Mouse (Mus musculus) hindbrain, embryonic 14.5 days (tissue): ENCODE measurements at regions not wholly inside any gene's neighbourhood (a gene's known extent, or its start where the extent isn't known, plus 50 kb on each side); places are given as distances from the start of the nearest gene placed in this dataset.

Source experiments
- ATAC-seq: fragments of 200-750 bp; cut with Nextera tagmentation; 2 replicates; pipeline ENCODE4 v1.8.0; 2017; ENCODE audit warnings: moderate number of reproducible peaks, mild to moderate bottlenecking, moderate TSS enrichment, moderate library complexity; ENCODE audit not compliant: low FRiP score
- DNase-seq: peaks from one replicate; pipeline ENCODE4 v3.0.0-alpha.2; 2015; ENCODE audit warnings: low spot score
- H3K27ac ChIP-seq: fragments of 300-500 bp; sonication (generic); 2 replicates; pipeline ENCODE4 v1.5.1; 2014; ENCODE audit warnings: mild to moderate bottlenecking, moderate library complexity
- H3K27me3 ChIP-seq: fragments of 300-500 bp; sonication (generic); 2 replicates; pipeline ENCODE4 v1.6.1; 2014; ENCODE audit warnings: mild to moderate bottlenecking, low read length, mixed read lengths; ENCODE audit not compliant: control insufficient read depth, insufficient read depth
- H3K36me3 ChIP-seq: fragments of 300-500 bp; sonication (generic); replicated peaks from 2 replicates; pipeline ENCODE4 v1.6.1; 2014; ENCODE audit not compliant: control insufficient read depth, insufficient read depth
- H3K4me1 ChIP-seq: fragments of 300-500 bp; sonication (generic); replicated peaks from 2 replicates; pipeline ENCODE4 v1.6.1; 2014; ENCODE audit warnings: antibody characterized with exemption, low read length, mixed read lengths; ENCODE audit not compliant: control insufficient read depth, insufficient read depth
- H3K4me2 ChIP-seq: fragments of 300-500 bp; sonication (generic); replicated peaks from 2 replicates; pipeline ENCODE4 v1.6.1; 2014; ENCODE audit warnings: mild to moderate bottlenecking, moderate library complexity
- H3K4me3 ChIP-seq: fragments of 300-500 bp; sonication (generic); replicated peaks from 2 replicates; pipeline ENCODE4 v1.5.1; 2014; ENCODE audit warnings: mild to moderate bottlenecking, low read length
- H3K9ac ChIP-seq: fragments of 300-500 bp; sonication (generic); 2 replicates; pipeline ENCODE4 v1.6.1; 2014
- H3K9me3 ChIP-seq: fragments of 300-500 bp; sonication (generic); 2 replicates; pipeline ENCODE4 v1.6.1; 2016; ENCODE audit warnings: low read length; ENCODE audit not compliant: control insufficient read depth
- WGBS: fragments of 180-500 bp; shearing (Covaris S2); extraction: QIAGEN DNeasy Blood & Tissue Kit; methylation state at CpG from one replicate; pipeline ENCODE4 v1.1.7; 2014; 5-methylcytosine and 5-hydroxymethylcytosine counted together

DNA sequence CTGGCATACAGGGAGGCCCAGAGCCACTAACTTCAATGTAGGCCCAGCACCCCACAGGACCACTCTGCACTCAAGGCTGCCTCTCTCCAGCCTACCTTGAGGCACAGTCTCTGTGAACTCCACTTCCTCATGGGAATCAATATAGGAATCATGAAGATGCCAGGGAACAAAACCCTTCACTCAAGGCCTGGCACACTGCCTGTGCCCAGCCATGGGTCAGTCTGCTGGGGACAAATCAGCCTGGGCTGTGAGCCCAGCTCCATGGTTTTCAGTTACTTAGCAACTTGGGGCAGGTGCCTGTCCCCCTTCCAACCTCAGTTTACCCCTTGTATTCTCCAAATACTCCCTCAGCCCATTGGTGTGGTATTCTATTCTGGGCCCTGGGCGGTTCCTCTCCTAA is 119.6 kb downstream of the Cryba4 start:
- H3K27ac ChIP-seq = no peak overlapping the region
- 89% methylated on average over 1 of the region's 1 CpGs for WGBS
- peak; percentile 72 for DNase-seq

DNA sequence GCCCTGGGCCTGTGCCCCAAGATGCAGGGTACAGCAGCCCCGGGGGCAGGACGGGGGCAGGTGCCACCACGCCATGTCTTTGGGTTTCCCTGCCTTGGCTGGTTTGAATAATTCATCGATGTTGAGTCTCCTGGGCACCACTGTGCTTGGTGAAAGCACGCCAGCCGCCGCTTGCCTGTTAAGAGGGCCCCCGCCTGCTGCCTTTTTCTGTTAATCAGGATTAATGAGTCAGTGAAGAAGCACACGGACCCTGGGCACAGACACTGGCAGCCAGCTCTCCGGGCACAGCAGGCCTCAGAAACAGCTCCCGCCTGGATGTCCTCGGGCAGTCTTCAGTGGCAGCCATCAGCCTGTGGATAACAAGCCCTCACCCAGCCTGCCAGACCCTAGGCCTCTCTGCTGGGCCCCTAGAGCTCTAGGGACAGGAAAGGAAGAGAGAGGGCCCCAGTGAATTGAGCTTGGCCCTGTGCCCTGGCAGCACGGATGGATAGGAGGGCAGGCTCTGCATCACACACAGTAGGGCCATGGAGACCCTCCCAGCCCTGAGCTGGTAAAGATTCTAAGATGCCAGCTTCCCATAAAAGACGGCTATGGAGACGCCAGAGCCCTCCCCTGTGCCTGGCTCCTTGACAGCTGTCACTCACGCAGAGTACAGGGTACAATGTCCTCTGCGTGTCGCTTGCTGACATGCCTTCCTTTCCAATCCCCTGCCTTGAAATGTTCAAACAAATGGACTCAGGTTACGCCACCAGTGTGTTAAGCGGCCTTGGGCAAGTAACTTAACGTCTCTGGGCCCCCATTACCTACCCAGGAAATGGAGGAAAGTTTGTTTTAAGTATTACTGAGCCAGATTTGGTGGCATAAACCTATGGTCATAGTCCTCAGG is 118.4 kb downstream of the Cryba4 start:
- peaks cover 8% of the 10 kb centered on the region; the same call in 1 of the 2 replicates for H3K27me3 ChIP-seq
- H3K9ac ChIP-seq = 0 out of 2 replicates have a peak overlapping the region, but pooled peaks have one; percentile 0
- peak overlapping the region; percentile 63 for H3K27ac ChIP-seq
- DNase-seq = peak; percentile 81
- H3K4me1 ChIP-seq = peaks cover 20% of the 10 kb centered on the region
- H3K4me2 ChIP-seq = no peak overlapping the region
- WGBS = 30% methylated on average over 21 of the region's 21 CpGs
- no peak overlapping the region for H3K4me3 ChIP-seq
- peak; percentile 88 for ATAC-seq
- H3K36me3 ChIP-seq = no peaks in the 10 kb centered on the region
- no peaks in the 10 kb centered on the region for H3K9me3 ChIP-seq

More for the DNA sequence above, 119.6 kb downstream of the Cryba4 start:
- Histone ChIP-seq H3K4me1 (peaks cover 20% of the 10 kb centered on the region), H3K9me3 (no peaks in the 10 kb centered on the region), H3K27me3 (peaks cover 6% of the 10 kb centered on the region; the same call in 1 of the 2 replicates), H3K4me3 (no peak overlapping the region), H3K9ac (no peak overlapping the region), H3K4me2 (no peak overlapping the region), H3K36me3 (no peaks in the 10 kb centered on the region)
- no peak for ATAC-seq

DNA sequence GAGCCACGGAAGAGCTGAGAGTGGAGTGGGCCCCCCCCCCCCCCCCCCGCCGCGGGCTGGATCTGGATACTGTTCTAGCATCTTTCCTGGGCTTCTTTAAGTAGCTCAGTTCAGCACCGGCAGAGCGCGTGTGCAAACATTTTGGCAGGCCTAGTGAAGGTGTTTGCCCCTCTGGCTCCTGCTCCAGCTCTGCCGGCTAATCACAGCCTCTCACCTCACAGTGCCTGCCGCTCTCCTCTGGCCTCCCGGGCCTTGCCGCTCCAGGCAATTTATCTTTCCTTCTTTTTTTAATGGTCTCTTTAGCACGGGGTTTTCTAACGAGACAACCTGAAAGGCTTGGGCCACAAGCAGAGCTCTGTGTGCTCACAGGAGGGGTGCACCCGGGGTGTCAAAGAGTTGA is 115.7 kb downstream of the Cryba4 start:
- no peak overlapping the region for H3K9ac ChIP-seq
- no peak overlapping the region for H3K4me3 ChIP-seq
- peaks cover 20% of the 10 kb centered on the region for H3K4me1 ChIP-seq
- peaks cover 11% of the 10 kb centered on the region; the same call in 1 of the 2 replicates for H3K27me3 ChIP-seq
- H3K4me2 ChIP-seq = no peak overlapping the region
- no peaks in the 10 kb centered on the region for H3K36me3 ChIP-seq
- H3K9me3 ChIP-seq = no peaks in the 10 kb centered on the region
- H3K27ac ChIP-seq = no peak overlapping the region
- DNase-seq (no peak), ATAC-seq (no peak)
- WGBS = 31% methylated on average over 10 of the region's 14 CpGs

DNA sequence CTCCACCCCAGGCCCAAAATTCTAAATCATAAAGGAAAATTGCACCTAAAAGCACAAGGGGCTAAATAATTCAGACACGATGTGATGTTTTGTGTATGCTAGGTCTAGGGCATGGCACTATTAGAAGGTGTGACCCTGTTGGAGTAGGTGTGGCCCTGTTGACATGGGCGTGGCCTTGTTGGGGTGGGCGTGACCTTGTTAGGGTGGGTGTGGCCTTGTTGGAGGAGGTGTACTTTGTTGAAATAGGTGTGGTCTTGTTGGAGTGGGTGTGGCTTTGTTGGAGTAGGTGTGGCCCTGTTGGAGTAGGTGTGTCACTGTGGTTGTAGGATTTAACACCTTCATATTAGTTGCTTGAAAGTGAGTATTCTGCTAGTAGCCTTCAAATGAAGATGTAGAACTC is 114.1 kb downstream of the Cryba4 start:
- Histone ChIP-seq H3K4me1 (peaks cover 17% of the 10 kb centered on the region), H3K9ac (no peak overlapping the region), H3K27me3 (peaks cover 11% of the 10 kb centered on the region; the same call in 1 of the 2 replicates), H3K9me3 (no peaks in the 10 kb centered on the region), H3K4me3 (no peak overlapping the region), H3K4me2 (no peak overlapping the region), H3K36me3 (no peaks in the 10 kb centered on the region), H3K27ac (no peak overlapping the region)
- whole genome bisulfite sequencing = 91% methylated on average over 3 of the region's 3 CpGs
- DNase-seq (no peak), ATAC-seq (no peak)

DNA sequence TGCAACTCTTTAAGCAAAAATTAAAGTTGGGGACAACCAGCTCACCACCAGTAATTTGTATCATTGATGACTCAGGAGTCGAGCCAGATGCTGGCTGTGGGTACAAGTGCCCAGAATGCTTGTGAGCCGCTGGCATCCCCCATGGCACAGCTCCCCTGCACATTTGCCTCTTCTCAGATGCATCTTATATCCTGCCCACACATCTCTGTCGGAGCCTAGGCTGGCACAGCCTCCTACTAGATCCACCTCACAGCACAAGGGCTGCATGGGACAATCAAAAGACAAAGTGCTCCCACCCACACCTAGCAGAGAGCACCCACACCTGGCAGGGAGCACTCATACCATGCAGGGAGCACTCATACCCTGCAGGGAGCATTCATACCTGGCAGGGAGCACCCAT is 109.6 kb downstream of the Cryba4 start:
- H3K4me1 ChIP-seq = no peaks in the 10 kb centered on the region
- WGBS = 84% methylated on average over 3 of the region's 3 CpGs
- H3K27me3 ChIP-seq = peaks cover 5% of the 10 kb centered on the region; the same call in 1 of the 2 replicates
- no peaks in the 10 kb centered on the region for H3K9me3 ChIP-seq
- no peaks in the 10 kb centered on the region for H3K36me3 ChIP-seq
- no peak overlapping the region for H3K4me2 ChIP-seq
- no peak overlapping the region for H3K9ac ChIP-seq
- no peak overlapping the region for H3K27ac ChIP-seq
- no peak overlapping the region for H3K4me3 ChIP-seq
- ATAC-seq (no peak), DNase-seq (no peak)

DNA sequence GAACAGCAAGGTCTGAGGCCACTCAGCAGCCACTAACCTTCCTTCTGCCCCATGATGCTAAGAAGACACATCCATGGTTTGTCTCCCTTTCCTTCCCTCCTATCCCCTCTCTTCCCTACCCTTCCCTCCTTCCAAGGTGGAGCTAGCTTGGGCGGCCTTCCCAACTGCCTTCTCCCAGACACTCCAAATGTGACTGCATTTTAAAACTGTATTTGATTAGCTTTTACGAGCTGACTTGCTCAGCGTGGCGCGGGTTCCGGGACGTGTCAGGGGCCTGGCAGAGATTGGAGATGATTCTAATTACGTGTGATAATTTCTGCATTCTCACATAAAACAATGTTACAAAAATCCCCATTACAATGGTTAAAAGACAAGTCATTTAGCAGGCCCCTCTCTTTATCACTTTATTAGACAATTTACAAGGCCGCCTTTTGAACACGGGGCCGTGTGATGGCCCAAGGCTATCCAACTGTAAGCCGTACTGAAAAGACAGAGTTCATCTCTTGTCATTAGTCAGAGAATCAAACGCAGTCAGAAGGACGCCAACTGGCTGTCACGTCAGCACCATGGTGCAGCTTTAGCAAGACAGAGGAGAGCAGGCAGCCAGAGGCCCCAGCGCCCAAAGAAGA is 108.2 kb downstream of the Cryba4 start:
- Histone ChIP-seq H3K27ac (no peak overlapping the region), H3K9ac (no peak overlapping the region), H3K4me3 (no peak overlapping the region), H3K9me3 (no peaks in the 10 kb centered on the region), H3K27me3 (peaks cover 3% of the 10 kb centered on the region; the same call in 1 of the 2 replicates), H3K4me1 (no peaks in the 10 kb centered on the region), H3K36me3 (no peaks in the 10 kb centered on the region), H3K4me2 (no peak overlapping the region)
- DNase-seq = no peak
- WGBS = 77% methylated on average over 16 of the region's 16 CpGs
- ATAC-seq = no peak

DNA sequence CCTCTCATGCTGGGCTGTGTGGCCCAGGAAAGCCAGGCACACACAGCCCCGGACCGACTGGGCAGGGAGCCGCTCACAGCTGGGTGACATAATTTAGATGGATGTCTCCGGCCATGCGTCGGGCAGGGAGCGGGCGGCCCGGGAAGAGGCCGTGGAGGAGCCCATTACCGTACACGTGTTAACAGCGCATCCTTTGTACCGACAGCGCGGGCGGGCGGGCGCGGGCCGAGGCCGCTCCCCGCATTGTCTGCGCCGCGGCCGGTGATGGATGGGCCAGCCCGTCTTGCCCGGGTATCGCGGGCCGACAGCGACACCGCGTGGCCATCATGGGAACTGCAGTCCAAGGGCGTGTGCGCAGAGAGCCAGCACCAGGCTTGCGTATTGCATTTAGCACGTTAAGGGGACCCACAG is 98.6 kb downstream of the Cryba4 start:
- H3K27me3 ChIP-seq = peaks cover 7% of the 10 kb centered on the region; the same call in 1 of the 2 replicates
- 0% methylated on average over 38 of the region's 39 CpGs for WGBS

DNA sequence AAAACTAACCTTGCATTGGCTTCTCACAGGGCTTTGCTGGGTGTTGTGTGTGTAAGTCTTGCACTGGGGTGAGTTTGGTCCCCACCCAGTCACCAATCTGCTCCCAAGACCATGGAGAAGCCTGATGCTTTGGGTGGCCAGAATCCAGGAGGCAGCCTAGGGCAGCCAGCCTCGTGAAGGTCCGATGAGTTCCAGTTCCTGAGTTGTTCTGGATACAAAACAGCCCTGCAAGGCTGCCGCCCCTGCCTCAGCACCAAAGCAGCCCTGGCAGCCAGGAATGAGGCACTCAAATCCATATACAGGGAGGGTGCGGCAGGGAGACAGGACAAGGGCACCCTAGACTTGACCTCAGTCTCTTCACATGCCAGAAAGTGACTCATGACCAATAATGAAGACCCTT is 97.7 kb downstream of the Cryba4 start:
- Histone ChIP-seq H3K9ac (no peak overlapping the region), H3K9me3 (no peaks in the 10 kb centered on the region), H3K36me3 (no peaks in the 10 kb centered on the region), H3K27ac (no peak overlapping the region), H3K4me3 (no peak overlapping the region), H3K4me2 (no peak overlapping the region), H3K27me3 (peaks cover 7% of the 10 kb centered on the region; the same call in 1 of the 2 replicates), H3K4me1 (no peaks in the 10 kb centered on the region)
- no peak for DNase-seq
- no peak for ATAC-seq
- 62% methylated on average over 4 of the region's 4 CpGs for WGBS

More for the DNA sequence above, 98.6 kb downstream of the Cryba4 start:
- DNase-seq (peak; percentile 93), ATAC-seq (peak; percentile 87)
- Histone ChIP-seq H3K9ac (peak overlapping the region; percentile 43), H3K27ac (no peak overlapping the region), H3K4me2 (peak overlapping the region; percentile 50), H3K4me1 (no peaks in the 10 kb centered on the region), H3K9me3 (no peaks in the 10 kb centered on the region), H3K4me3 (peak overlapping the region; percentile 16), H3K36me3 (no peaks in the 10 kb centered on the region)

DNA sequence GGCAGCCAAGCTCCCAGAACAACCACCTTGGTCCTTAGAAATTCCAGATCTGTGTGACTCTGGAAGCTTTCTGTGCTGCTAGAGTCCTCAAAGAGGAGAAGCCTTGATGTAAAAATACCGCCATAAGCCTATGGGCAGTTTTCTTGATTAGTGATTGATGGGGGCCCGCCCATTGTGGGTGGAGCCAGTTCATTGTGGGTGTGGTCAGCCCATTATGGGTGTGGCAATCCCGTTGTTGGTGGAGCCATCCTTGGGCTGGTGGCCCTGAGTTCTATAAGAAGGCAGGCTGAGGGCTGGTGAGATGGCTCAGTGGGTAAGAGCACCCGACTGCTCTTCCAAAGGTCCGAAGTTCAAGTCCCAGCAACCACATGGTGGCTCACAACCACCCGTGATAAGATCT is 97.3 kb downstream of the Cryba4 start:
- no peaks in the 10 kb centered on the region for H3K4me1 ChIP-seq
- H3K9ac ChIP-seq = no peak overlapping the region
- ATAC-seq (no peak), DNase-seq (no peak)
- H3K9me3 ChIP-seq = no peaks in the 10 kb centered on the region
- H3K36me3 ChIP-seq = no peaks in the 10 kb centered on the region
- no peak overlapping the region for H3K27ac ChIP-seq
- peaks cover 7% of the 10 kb centered on the region; the same call in 1 of the 2 replicates for H3K27me3 ChIP-seq
- H3K4me3 ChIP-seq = no peak overlapping the region
- WGBS = 73% methylated on average over 6 of the region's 6 CpGs
- no peak overlapping the region for H3K4me2 ChIP-seq
